Mouse (Mus musculus): Measurements from ENCODE around the gene Mst1. TPM values are rescaled to one million over a fixed set of nuclear protein-coding genes. Genes with fewer than 3 reads are reported as not detected.

Gene Mst1
- total RNA-seq, 2 experiments from 2014 or later = not detected

- Histone ChIP-seq H3K4me3 (no peak overlapping the region), H3K27ac (peak overlapping the region; percentile 67; the same call in 1 of the 2 replicates)
- TF ChIP-seq CTCF (conservative IDR thresholded peaks at IDR 0.05) = no peak
- DNase-seq (ENCODE audit: low spot score in 2 of 2) = no peak
Measured at GRCm38 (mm10) chr9:108052411-108052810, 27.8 kb upstream of the Mst1 start.

DNA sequence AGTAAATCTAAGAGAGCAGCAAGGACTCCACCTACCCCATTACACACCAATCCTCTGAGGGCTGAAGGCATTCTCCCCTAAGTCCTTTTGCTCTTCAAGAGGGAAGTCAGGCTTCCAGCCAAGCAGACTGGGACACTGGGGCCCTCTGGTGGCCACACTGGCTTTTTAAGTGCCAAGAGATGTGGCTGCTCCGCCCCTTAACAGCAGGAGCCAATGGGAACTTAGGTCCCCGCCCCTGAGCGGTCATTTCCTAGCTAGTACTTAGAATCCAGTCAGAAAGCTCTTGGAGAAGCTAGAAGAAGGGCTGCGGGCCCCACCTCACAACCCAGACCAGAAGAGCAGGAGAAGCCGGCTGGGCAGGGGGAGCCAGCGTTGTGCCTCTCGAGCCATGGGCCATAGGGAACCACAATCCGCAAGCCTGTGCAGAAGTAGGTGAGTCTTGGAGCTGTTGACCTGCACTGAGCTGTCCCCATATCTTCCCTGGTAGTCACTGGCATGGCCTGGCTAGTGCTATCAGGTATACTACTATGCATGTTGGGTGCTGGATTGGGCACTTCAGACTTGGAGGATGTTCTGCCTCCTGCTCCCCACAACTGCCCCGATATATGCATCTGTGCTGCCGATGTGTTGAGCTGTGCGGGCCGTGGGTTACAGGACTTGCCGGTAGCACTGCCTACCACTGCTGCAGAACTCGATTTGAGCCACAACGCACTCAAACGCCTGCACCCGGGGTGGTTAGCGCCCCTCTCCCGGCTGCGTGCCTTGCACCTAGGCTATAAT lies 27.2 kb upstream of the Mst1 start, which contains the start of gene Amigo3:
Amigo3 (plus strand) TSS at position 275 of the 780 bp plus-strand sequence.
- TF ChIP-seq CTCF (conservative IDR thresholded peaks at IDR 0.05) = peak; percentile 99
- DNase-seq (ENCODE audit: low spot score in 2 of 2) = peak; percentile 96 to 97
- H3K4me3 ChIP-seq = no peak within 1 kb of the TSS; the same call in 1 of the 2 replicates
- H3K27ac ChIP-seq = peak within 1 kb of the TSS; percentile 67; the same call in 1 of the 2 replicates

DNA sequence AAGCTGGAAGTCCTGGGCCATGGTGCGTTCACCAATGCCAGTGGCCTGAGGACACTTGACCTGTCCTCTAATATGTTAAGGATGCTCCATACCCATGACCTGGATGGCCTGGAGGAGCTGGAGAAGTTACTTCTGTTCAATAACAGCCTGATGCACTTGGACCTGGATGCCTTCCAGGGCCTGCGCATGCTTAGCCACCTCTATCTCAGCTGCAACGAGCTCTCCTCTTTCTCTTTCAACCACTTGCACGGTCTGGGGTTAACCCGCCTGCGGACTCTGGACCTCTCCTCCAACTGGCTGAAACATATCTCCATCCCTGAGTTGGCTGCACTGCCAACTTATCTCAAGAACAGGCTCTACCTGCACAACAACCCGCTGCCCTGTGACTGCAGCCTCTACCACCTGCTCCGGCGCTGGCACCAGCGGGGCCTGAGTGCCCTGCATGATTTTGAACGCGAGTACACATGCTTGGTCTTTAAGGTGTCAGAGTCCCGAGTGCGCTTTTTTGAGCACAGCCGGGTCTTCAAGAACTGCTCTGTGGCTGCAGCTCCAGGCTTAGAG lies 26.5 kb upstream of the Mst1 start:
- no peak for DNase-seq (ENCODE audit: low spot score in 2 of 2)

GRCm38 (mm10) chr9:108054331-108055040 lies 25.8 kb upstream of the Mst1 start:
- Histone ChIP-seq H3K4me3 (no peak overlapping the region), H3K27ac (no peak overlapping the region)
- TF ChIP-seq CTCF (conservative IDR thresholded peaks at IDR 0.05) = no peak
- no peak for DNase-seq (ENCODE audit: low spot score in 2 of 2)

More for the DNA sequence above, 26.5 kb upstream of the Mst1 start:
- Histone ChIP-seq H3K4me3 (no peak overlapping the region), H3K27ac (no peak overlapping the region; the same call in 1 of the 2 replicates)
- TF ChIP-seq CTCF (conservative IDR thresholded peaks at IDR 0.05) = no peak

DNA sequence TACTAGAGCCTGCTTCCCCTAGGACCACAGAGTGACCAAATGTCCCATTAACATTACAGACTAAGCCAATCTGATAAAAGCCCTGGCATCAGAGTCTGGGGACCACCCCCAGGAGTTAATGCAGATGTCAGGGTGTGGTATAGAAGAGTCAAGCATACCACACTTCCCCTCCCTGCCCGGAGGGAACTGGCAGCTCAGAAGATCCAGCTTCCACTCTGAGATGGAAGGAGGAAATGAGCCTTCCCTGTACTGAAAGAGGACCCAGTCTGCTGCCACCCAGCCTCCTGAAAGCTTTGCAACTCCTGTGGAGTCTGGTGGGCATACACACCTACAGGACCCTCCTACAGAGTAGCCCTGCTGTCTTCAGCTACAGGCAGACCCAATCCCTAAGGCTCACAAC lies 25.2 kb upstream of the Mst1 start:
- no peak for DNase-seq (ENCODE audit: low spot score in 2 of 2)
- TF ChIP-seq CTCF (conservative IDR thresholded peaks at IDR 0.05) = no peak
- Histone ChIP-seq H3K27ac (no peak overlapping the region), H3K4me3 (no peak overlapping the region)

GRCm38 (mm10) chr9:108055661-108056237 lies 24.5 kb upstream of the Mst1 start:
- H3K27ac ChIP-seq = no peak overlapping the region
- TF ChIP-seq CTCF (conservative IDR thresholded peaks at IDR 0.05) = no peak

GRCm38 (mm10) chr9:108056361-108057261 lies 23.6 kb upstream of the Mst1 start:
- no peak for DNase-seq (ENCODE audit: low spot score in 2 of 2)
- TF ChIP-seq CTCF (conservative IDR thresholded peaks at IDR 0.05) = no peak
- H3K4me3 ChIP-seq = no peak overlapping the region
- H3K27ac ChIP-seq = no peak overlapping the region

More at GRCm38 (mm10) chr9:108055661-108056237, 24.5 kb upstream of the Mst1 start:
- no peak for DNase-seq (ENCODE audit: low spot score in 2 of 2)
- no peak overlapping the region for H3K4me3 ChIP-seq

GRCm38 (mm10) chr9:108057262-108057562 lies 23.0 kb upstream of the Mst1 start:
- Histone ChIP-seq H3K4me3 (no peak overlapping the region), H3K27ac (no peak overlapping the region)
- TF ChIP-seq CTCF (conservative IDR thresholded peaks at IDR 0.05) = no peak
- DNase-seq (ENCODE audit: low spot score in 2 of 2) = no peak

DNA sequence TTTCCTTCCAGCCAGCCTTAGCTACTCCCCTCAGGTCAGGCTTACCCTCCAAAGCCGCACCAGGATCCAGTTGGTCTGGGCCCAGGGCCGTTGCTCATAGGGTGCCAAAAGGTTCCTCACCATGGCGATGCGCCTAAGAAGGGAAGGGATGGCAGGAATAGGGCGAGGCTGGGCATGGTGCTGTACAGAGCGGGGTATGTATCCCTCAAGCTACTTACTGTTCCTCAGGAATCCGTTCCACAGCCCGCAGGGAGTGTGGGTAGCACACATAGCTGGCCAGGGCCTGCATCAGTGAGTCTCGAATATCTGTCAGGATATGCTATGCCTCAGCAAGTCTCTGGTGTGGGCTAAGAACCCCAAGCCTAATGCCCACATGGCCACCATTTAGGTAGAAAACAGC lies 21.9 kb upstream of the Mst1 start:
- TF ChIP-seq CTCF (conservative IDR thresholded peaks at IDR 0.05) = no peak
- H3K27ac ChIP-seq = no peak overlapping the region
- DNase-seq (ENCODE audit: low spot score in 2 of 2) = no peak
- H3K4me3 ChIP-seq = no peak overlapping the region

GRCm38 (mm10) chr9:108062142-108062541 lies 18.1 kb upstream of the Mst1 start:
- Histone ChIP-seq H3K4me3 (no peak overlapping the region), H3K27ac (no peak overlapping the region)
- no peak for DNase-seq (ENCODE audit: low spot score in 2 of 2)
- TF ChIP-seq CTCF (conservative IDR thresholded peaks at IDR 0.05) = no peak

DNA sequence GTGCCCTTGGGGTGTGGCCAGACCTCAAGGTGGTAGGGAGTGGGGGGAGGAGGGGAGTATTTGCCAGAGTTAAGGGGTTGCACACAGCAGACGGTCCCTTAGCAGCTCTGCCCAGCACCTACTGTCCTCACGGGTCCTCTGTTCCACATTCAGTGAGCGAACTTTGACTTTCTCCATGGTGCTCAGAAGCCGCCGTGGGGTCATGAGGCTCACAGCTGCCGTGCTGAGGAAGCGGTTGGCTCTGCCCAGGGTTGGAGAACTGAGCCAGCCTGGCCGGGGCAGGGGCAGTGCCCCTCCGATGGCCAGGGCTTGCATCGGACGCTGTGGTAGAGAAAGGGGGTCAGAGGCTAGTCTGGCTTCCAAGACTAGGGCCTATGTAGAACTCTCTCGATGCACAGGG lies 16.9 kb upstream of the Mst1 start:
- H3K4me3 ChIP-seq = no peak overlapping the region
- TF ChIP-seq CTCF (conservative IDR thresholded peaks at IDR 0.05) = no peak
- DNase-seq (ENCODE audit: low spot score in 2 of 2) = no peak
- H3K27ac ChIP-seq = no peak overlapping the region

DNA sequence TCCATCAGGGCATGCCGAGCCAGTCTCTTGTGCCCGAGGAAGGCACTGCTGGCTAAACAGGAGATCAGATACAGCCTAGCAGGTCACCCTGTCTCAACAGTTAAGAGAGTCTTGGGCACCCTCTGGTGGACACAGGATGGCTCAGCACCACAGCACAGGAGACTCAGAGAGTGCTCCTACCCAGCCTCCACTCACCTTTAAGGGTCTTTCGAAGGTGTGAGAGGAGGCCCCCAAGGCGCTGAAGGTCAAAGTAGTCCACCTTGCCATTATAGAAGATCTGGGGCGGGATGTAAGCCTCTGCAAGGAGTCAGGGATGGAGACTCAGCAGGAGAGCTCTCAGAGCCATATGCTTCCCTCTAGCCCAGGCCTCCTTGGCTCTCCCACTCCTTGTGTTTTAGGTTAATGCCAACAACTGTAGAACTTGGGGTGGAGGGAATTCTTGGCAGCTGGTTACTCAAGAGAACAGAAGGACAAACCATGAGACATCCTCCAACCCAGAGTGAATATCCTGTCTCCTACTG lies 14.7 kb upstream of the Mst1 start:
- peak; percentile 89 for TF ChIP-seq CTCF (conservative IDR thresholded peaks at IDR 0.05)
- peak overlapping the region; percentile 52; the same call in 1 of the 2 replicates for H3K27ac ChIP-seq
- DNase-seq (ENCODE audit: low spot score in 2 of 2) = peak; percentile 57 to 63
- H3K4me3 ChIP-seq = no peak overlapping the region
